Mouse (Mus musculus): ENCODE data around the gene Cyp2j5. TPM values are rescaled to one million over a fixed set of nuclear protein-coding genes. Genes with fewer than 3 reads are reported as not detected.

Cyp2j5 gene
- polyA plus RNA-seq (2014; fragmentation: Nextera tagmentation; extraction: Ambion mirVana) = not detected in 2 replicates

GRCm38 (mm10) chr4:96663991-96664390, at the start of gene Cyp2j5:
Cyp2j5 (minus strand) TSS chr4:96664154.
- Histone ChIP-seq H3K4me1 (ENCODE audit: control insufficient read depth, insufficient read depth, low read length) (no peaks in the 10 kb centered on the region), H3K27me3 (ENCODE audit: control insufficient read depth, insufficient read depth, low read length) (no peaks in the 10 kb centered on the region), H3K9me3 (replicated peaks; ENCODE audit: control insufficient read depth, low read length) (no peaks in the 10 kb centered on the region), H3K4me2 (ENCODE audit: low read depth, low read length) (no peak within 1 kb of the TSS), H3K9ac (replicated peaks; ENCODE audit: low read length) (no peak within 1 kb of the TSS), H3K27ac (replicated peaks; ENCODE audit: low read depth, low read length) (no peak within 1 kb of the TSS), H3K4me3 (ENCODE audit: low read depth, low read length) (no peak within 1 kb of the TSS), H3K36me3 (replicated peaks; ENCODE audit: control insufficient read depth, insufficient read depth, low read depth, low read length) (no peaks in the 10 kb centered on the region)
- DNase-seq (ENCODE audit: low spot score) = no peak
- no peak for ATAC-seq (replicated peaks; ENCODE audit: insufficient number of reproducible peaks, low FRiP score, low TSS enrichment, low read depth)
- WGBS = 98% methylated on average over 2 of the region's 2 CpGs

DNA sequence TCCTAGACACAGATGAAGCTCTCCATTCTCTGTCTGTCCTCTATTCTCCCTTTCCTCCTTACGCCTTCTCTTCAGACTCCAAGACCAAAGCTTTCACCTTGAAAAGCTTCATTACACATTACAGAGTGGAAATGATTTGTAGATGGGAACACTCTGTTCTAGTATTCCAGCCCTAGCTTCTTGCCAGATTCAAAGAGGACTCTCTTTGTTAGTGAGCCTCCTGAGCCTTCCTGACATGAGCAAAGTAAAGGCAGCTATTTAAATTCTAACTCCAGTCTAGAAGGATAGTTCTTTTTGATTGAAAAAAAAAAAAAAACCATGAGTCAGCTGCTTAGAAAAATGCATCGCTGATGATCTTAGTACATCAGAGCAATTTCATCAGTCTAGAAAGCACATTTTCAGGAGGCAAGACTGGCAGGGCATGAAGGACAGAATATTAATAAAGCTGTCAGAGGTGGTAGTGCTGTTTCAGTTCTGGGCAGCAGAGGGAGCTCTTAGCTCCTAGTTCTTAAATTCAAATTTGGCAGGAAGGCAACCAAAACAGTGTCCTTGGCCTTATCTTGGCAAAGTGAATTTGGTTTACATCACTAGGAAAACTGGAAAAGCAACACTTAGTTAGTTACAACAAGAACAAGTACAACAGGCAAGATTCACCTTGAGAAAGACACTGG, 41.5 kb upstream of the Cyp2j5 start:
- Histone ChIP-seq H3K9me3 (replicated peaks; ENCODE audit: control insufficient read depth, low read length) (no peaks in the 10 kb centered on the region), H3K9ac (replicated peaks; ENCODE audit: low read length) (no peak overlapping the region), H3K4me1 (ENCODE audit: control insufficient read depth, insufficient read depth, low read length) (no peaks in the 10 kb centered on the region), H3K4me2 (ENCODE audit: low read depth, low read length) (no peak overlapping the region), H3K36me3 (replicated peaks; ENCODE audit: control insufficient read depth, insufficient read depth, low read depth, low read length) (no peaks in the 10 kb centered on the region), H3K4me3 (ENCODE audit: low read depth, low read length) (no peak overlapping the region), H3K27ac (replicated peaks; ENCODE audit: low read depth, low read length) (no peak overlapping the region), H3K27me3 (ENCODE audit: control insufficient read depth, insufficient read depth, low read length) (no peaks in the 10 kb centered on the region)
- ATAC-seq (replicated peaks; ENCODE audit: insufficient number of reproducible peaks, low FRiP score, low TSS enrichment, low read depth) = no peak
- 57% methylated on average over 2 of the region's 2 CpGs for WGBS
- peak; percentile 72 for DNase-seq (ENCODE audit: low spot score)

DNA sequence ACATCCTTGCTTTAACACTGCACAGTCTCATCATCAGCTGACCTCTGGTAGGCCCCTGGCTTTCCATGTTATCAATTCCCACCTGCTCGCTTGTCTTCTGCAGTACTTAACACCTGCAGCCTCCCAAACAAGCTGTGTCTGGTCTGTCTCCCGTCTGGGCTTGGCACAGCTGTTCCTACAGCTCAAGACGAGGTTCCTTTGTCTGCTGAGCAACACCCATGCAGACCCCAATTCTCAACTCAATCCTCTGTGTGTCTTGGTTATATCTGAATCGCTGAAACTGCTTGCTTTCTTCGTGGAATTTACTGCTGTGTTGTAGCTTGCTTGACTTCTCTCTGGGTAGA, 34.2 kb upstream of the Cyp2j5 start:
- Histone ChIP-seq H3K27ac (replicated peaks; ENCODE audit: low read depth, low read length) (no peak overlapping the region), H3K27me3 (ENCODE audit: control insufficient read depth, insufficient read depth, low read length) (no peaks in the 10 kb centered on the region), H3K4me1 (ENCODE audit: control insufficient read depth, insufficient read depth, low read length) (no peaks in the 10 kb centered on the region), H3K4me3 (ENCODE audit: low read depth, low read length) (no peak overlapping the region), H3K9me3 (replicated peaks; ENCODE audit: control insufficient read depth, low read length) (no peaks in the 10 kb centered on the region), H3K9ac (replicated peaks; ENCODE audit: low read length) (no peak overlapping the region), H3K36me3 (replicated peaks; ENCODE audit: control insufficient read depth, insufficient read depth, low read depth, low read length) (no peaks in the 10 kb centered on the region), H3K4me2 (ENCODE audit: low read depth, low read length) (no peak overlapping the region)
- no peak for ATAC-seq (replicated peaks; ENCODE audit: insufficient number of reproducible peaks, low FRiP score, low TSS enrichment, low read depth)
- no peak for DNase-seq (ENCODE audit: low spot score)
- 78% methylated on average over 5 of the region's 5 CpGs for WGBS

GRCm38 (mm10) chr4:96697511-96698217, 33.7 kb upstream of the Cyp2j5 start:
- no peak overlapping the region for H3K27ac ChIP-seq (replicated peaks; ENCODE audit: low read depth, low read length)

GRCm38 (mm10) chr4:96696614-96697360, 32.8 kb upstream of the Cyp2j5 start:
- Histone ChIP-seq H3K4me1 (ENCODE audit: control insufficient read depth, insufficient read depth, low read length) (no peaks in the 10 kb centered on the region), H3K36me3 (replicated peaks; ENCODE audit: control insufficient read depth, insufficient read depth, low read depth, low read length) (no peaks in the 10 kb centered on the region), H3K4me3 (ENCODE audit: low read depth, low read length) (no peak overlapping the region), H3K4me2 (ENCODE audit: low read depth, low read length) (no peak overlapping the region), H3K27ac (replicated peaks; ENCODE audit: low read depth, low read length) (no peak overlapping the region), H3K9ac (replicated peaks; ENCODE audit: low read length) (no peak overlapping the region), H3K27me3 (ENCODE audit: control insufficient read depth, insufficient read depth, low read length) (no peaks in the 10 kb centered on the region), H3K9me3 (replicated peaks; ENCODE audit: control insufficient read depth, low read length) (no peaks in the 10 kb centered on the region)
- DNase-seq (ENCODE audit: low spot score) (peak; percentile 84), ATAC-seq (replicated peaks; ENCODE audit: insufficient number of reproducible peaks, low FRiP score, low TSS enrichment, low read depth) (peak; percentile 79)
- WGBS = 39% methylated on average over 13 of the region's 13 CpGs

More at GRCm38 (mm10) chr4:96697511-96698217, 33.7 kb upstream of the Cyp2j5 start:
- Histone ChIP-seq H3K4me2 (ENCODE audit: low read depth, low read length) (no peak overlapping the region), H3K27me3 (ENCODE audit: control insufficient read depth, insufficient read depth, low read length) (no peaks in the 10 kb centered on the region), H3K9ac (replicated peaks; ENCODE audit: low read length) (no peak overlapping the region), H3K4me1 (ENCODE audit: control insufficient read depth, insufficient read depth, low read length) (no peaks in the 10 kb centered on the region), H3K9me3 (replicated peaks; ENCODE audit: control insufficient read depth, low read length) (no peaks in the 10 kb centered on the region), H3K4me3 (ENCODE audit: low read depth, low read length) (no peak overlapping the region), H3K36me3 (replicated peaks; ENCODE audit: control insufficient read depth, insufficient read depth, low read depth, low read length) (no peaks in the 10 kb centered on the region)
- 0 out of 2 replicates have a peak, but pooled peaks have one; percentile 58 for ATAC-seq (replicated peaks; ENCODE audit: insufficient number of reproducible peaks, low FRiP score, low TSS enrichment, low read depth)
- no peak for DNase-seq (ENCODE audit: low spot score)
- WGBS = 82% methylated on average over 15 of the region's 15 CpGs

GRCm38 (mm10) chr4:96687358-96687803, 23.4 kb upstream of the Cyp2j5 start:
- no peaks in the 10 kb centered on the region for H3K4me1 ChIP-seq (ENCODE audit: control insufficient read depth, insufficient read depth, low read length)
- H3K4me2 ChIP-seq (ENCODE audit: low read depth, low read length) = no peak overlapping the region
- no peak for ATAC-seq (replicated peaks; ENCODE audit: insufficient number of reproducible peaks, low FRiP score, low TSS enrichment, low read depth)
- DNase-seq (ENCODE audit: low spot score) = peak; percentile 31
- H3K9me3 ChIP-seq (replicated peaks; ENCODE audit: control insufficient read depth, low read length) = no peaks in the 10 kb centered on the region
- WGBS = 37% methylated on average over 2 of the region's 2 CpGs
- no peaks in the 10 kb centered on the region for H3K36me3 ChIP-seq (replicated peaks; ENCODE audit: control insufficient read depth, insufficient read depth, low read depth, low read length)
- no peak overlapping the region for H3K27ac ChIP-seq (replicated peaks; ENCODE audit: low read depth, low read length)
- H3K27me3 ChIP-seq (ENCODE audit: control insufficient read depth, insufficient read depth, low read length) = no peaks in the 10 kb centered on the region
- H3K4me3 ChIP-seq (ENCODE audit: low read depth, low read length) = no peak overlapping the region
- H3K9ac ChIP-seq (replicated peaks; ENCODE audit: low read length) = no peak overlapping the region

- no peaks in the 10 kb centered on the region for H3K27me3 ChIP-seq (ENCODE audit: control insufficient read depth, insufficient read depth, low read length)
- WGBS = 45% methylated on average over 2 of the region's 2 CpGs
- no peaks in the 10 kb centered on the region for H3K4me1 ChIP-seq (ENCODE audit: control insufficient read depth, insufficient read depth, low read length)
- H3K9me3 ChIP-seq (replicated peaks; ENCODE audit: control insufficient read depth, low read length) = no peaks in the 10 kb centered on the region
- ATAC-seq (replicated peaks; ENCODE audit: insufficient number of reproducible peaks, low FRiP score, low TSS enrichment, low read depth) = no peak
- no peak overlapping the region for H3K9ac ChIP-seq (replicated peaks; ENCODE audit: low read length)
- H3K36me3 ChIP-seq (replicated peaks; ENCODE audit: control insufficient read depth, insufficient read depth, low read depth, low read length) = no peaks in the 10 kb centered on the region
- H3K4me3 ChIP-seq (ENCODE audit: low read depth, low read length) = no peak overlapping the region
- H3K4me2 ChIP-seq (ENCODE audit: low read depth, low read length) = no peak overlapping the region
- no peak overlapping the region for H3K27ac ChIP-seq (replicated peaks; ENCODE audit: low read depth, low read length)
- peak; percentile 55 for DNase-seq (ENCODE audit: low spot score)
These were observed 19.5 kb upstream of the Cyp2j5 start for GRCm38 (mm10) chr4:96683474-96683873.

DNA sequence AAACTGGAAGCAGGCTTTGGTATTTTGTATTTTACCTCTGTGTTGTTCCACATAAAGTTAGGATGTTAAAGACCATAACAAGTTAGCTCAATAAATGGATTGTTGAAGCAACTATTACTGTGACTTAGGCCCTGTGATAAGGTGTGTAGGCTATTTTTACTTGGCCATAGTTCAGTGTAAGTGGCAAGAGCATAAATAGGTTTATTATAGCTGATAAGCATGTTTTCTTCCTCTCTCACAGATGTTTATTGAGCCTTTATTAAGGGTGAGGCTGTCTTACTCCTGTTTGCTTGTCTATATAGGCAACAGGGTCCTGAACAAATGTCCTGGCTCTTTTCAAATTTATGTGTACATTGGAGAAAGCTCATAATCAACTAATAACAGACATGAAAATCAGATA, 17.0 kb upstream of the Cyp2j5 start:
- no peaks in the 10 kb centered on the region for H3K4me1 ChIP-seq (ENCODE audit: control insufficient read depth, insufficient read depth, low read length)
- H3K4me3 ChIP-seq (ENCODE audit: low read depth, low read length) = no peak overlapping the region
- no peak overlapping the region for H3K9ac ChIP-seq (replicated peaks; ENCODE audit: low read length)
- H3K36me3 ChIP-seq (replicated peaks; ENCODE audit: control insufficient read depth, insufficient read depth, low read depth, low read length) = no peaks in the 10 kb centered on the region
- no peak overlapping the region for H3K27ac ChIP-seq (replicated peaks; ENCODE audit: low read depth, low read length)
- no peak overlapping the region for H3K4me2 ChIP-seq (ENCODE audit: low read depth, low read length)
- no peak for DNase-seq (ENCODE audit: low spot score)
- no peaks in the 10 kb centered on the region for H3K9me3 ChIP-seq (replicated peaks; ENCODE audit: control insufficient read depth, low read length)
- no peaks in the 10 kb centered on the region for H3K27me3 ChIP-seq (ENCODE audit: control insufficient read depth, insufficient read depth, low read length)
- ATAC-seq (replicated peaks; ENCODE audit: insufficient number of reproducible peaks, low FRiP score, low TSS enrichment, low read depth) = no peak
